Mouse (Mus musculus) stomach, embryonic 15.5 days (tissue): ENCODE data around the gene Wbp11. TPM values are rescaled to one million over a fixed set of nuclear protein-coding genes. Genes with fewer than 3 reads are reported as not detected.

Source experiments
- ATAC-seq: fragments of 200-750 bp; cut with Nextera tagmentation; 2 replicates; pipeline ENCODE4 v1.8.0; 2017; ENCODE audit warnings: low read depth, moderate number of reproducible peaks, moderate TSS enrichment; ENCODE audit not compliant: insufficient read depth, low FRiP score
- H3K27ac ChIP-seq: fragments of 300-500 bp; sonication (generic); 2 replicates; pipeline ENCODE4 v1.5.1; 2015; ENCODE audit warnings: mild to moderate bottlenecking, inconsistent platforms
- H3K27me3 ChIP-seq: fragments of 300-500 bp; sonication (generic); replicated peaks from 2 replicates; pipeline ENCODE4 v1.6.1; 2015; ENCODE audit warnings: inconsistent platforms
- H3K36me3 ChIP-seq: fragments of 300-500 bp; sonication (generic); 2 replicates; pipeline ENCODE4 v1.6.1; 2015; ENCODE audit warnings: inconsistent platforms
- H3K4me1 ChIP-seq: fragments of 300-500 bp; sonication (generic); 2 replicates; pipeline ENCODE4 v1.6.1; 2015; ENCODE audit warnings: inconsistent platforms
- H3K4me2 ChIP-seq: fragments of 300-500 bp; sonication (generic); 2 replicates; pipeline ENCODE4 v1.6.1; 2015; ENCODE audit warnings: mild to moderate bottlenecking, inconsistent platforms
- H3K4me3 ChIP-seq: fragments of 300-500 bp; sonication (generic); replicated peaks from 2 replicates; pipeline ENCODE4 v1.5.1; 2015; ENCODE audit warnings: inconsistent platforms
- H3K9ac ChIP-seq: fragments of 300-500 bp; sonication (generic); 2 replicates; pipeline ENCODE4 v1.6.1; 2015; ENCODE audit warnings: inconsistent platforms
- H3K9me3 ChIP-seq: fragments of 300-500 bp; sonication (generic); 2 replicates; pipeline ENCODE4 v1.6.1; 2016; ENCODE audit warnings: inconsistent platforms
- WGBS: fragments of 180-500 bp; shearing (Covaris S2); methylation state at CpG from one replicate; pipeline ENCODE4 v1.1.7; 2015; 5-methylcytosine and 5-hydroxymethylcytosine counted together
- polyA plus RNA-seq: library from polyadenylated mRNA; unstranded; fragments of >200 nt; fragmentation: Nextera tagmentation; extraction: Ambion mirVana; gene quantifications from 2 replicates; pipeline ENCODE4 v1.2.1, GENCODE M21; 2015

The Wbp11 gene
- 83.7 and 93.7 TPM in 2 replicates for polyA plus RNA-seq

DNA sequence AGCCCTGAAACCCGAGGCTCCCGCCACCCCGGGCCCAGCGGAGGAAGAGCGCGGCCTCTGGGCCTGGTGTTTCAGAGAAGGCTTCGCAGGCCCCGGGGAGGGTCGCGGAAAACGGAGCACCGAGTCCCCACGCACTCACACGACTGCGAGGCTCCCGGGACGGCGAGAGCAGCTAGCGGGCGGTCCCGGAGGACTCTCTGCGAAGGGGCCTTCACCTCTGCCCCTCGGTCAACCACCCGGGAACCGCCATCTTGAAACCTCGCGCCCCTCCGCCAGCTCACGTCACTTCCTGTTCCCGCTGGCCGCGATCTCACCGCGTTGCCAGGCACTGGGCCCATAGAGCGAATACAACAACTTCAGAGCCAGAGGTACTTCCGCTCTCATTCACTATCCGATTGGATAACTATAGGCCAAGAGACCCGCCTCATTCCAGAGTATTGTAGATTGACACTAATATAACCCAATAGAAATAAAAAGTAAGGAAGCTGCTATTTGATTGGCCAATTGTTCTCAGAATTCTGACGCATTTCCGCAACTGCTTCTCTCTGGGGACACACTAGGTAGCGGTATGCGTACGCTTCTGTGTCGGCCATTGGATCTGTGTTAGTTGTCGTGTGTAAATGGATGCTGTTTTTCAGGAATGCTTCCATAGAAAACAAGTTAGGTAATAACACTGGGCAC lies at the start of gene Wbp11:
TSS of gene Wbp11 (minus strand) at position 353 of the 681 bp plus-strand sequence.
- H3K4me1 ChIP-seq: no peaks in the 10 kb centered on the region
- H3K9ac ChIP-seq: peak within 1 kb of the TSS; percentile 99
- peaks cover 14% of the 10 kb centered on the region for H3K36me3 ChIP-seq
- H3K27ac ChIP-seq: peak within 1 kb of the TSS; percentile 75
- no peaks in the 10 kb centered on the region for H3K9me3 ChIP-seq
- no peaks in the 10 kb centered on the region for H3K27me3 ChIP-seq
- peak within 1 kb of the TSS; percentile 97 for H3K4me3 ChIP-seq
- peak within 1 kb of the TSS; percentile 64 for H3K4me2 ChIP-seq
- ATAC-seq: peak; percentile 100
- under 1% methylated on average over 45 of the region's 45 CpGs for WGBS

DNA sequence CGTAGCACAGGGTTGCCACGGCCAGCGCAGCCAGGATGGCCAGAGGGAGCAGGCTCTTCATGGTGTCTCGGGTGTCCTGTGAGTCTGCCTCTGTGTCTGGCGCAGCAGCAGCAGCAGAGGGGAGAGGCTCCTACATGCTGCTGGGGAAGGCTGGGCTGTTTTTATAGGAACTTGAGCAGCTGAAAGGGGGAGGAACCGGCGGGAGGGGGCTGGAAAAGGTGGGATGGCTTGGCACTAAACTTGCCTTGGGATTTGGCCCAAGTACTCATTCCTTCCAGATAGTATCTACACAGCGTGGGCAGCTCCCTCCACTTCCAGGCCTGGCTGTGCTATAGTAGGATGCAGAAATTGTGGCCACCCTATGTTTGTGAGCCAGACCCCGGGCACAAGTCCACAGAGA lies 47.6 kb upstream of the Wbp11 start, which contains the start of gene Mgp:
TSS of gene Mgp (minus strand) at position 154 of the 400 bp plus-strand sequence.
- no peaks in the 10 kb centered on the region for H3K27me3 ChIP-seq
- peak within 1 kb of the TSS; percentile 33 for H3K4me3 ChIP-seq
- H3K36me3 ChIP-seq: no peaks in the 10 kb centered on the region
- no peaks in the 10 kb centered on the region for H3K9me3 ChIP-seq
- H3K4me2 ChIP-seq: peak within 1 kb of the TSS; percentile 39
- no peak for ATAC-seq
- H3K4me1 ChIP-seq: no peaks in the 10 kb centered on the region
- H3K27ac ChIP-seq: peak within 1 kb of the TSS; percentile 37; the same call in 1 of the 2 replicates
- 32% methylated on average over 9 of the region's 9 CpGs for WGBS
- no peak within 1 kb of the TSS; the same call in 1 of the 2 replicates for H3K9ac ChIP-seq

DNA sequence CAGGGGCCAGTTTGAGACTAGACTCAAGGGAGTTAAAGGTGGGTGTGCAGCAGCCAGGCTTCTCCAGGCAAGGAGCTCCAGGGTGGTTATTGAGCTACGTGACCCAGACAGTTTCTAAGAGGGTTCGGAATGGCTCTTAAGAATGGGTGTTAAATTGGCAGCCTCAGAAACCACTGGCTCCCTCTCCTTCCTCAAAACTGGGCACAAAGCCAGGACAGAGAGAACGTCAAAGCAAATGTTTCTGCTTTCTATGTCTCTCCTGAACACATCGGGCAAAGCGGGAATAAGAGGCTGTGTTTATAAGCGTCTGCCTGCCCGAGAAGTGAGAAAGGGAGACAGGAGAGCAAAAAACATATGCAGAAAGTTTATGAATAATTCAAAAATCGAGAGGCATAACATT lies 46.6 kb upstream of the Wbp11 start:
- WGBS: 30% methylated on average over 8 of the region's 8 CpGs
- Histone ChIP-seq H3K4me3 (peak overlapping the region; percentile 18), H3K4me1 (no peaks in the 10 kb centered on the region), H3K4me2 (peak overlapping the region; percentile 33), H3K9me3 (no peaks in the 10 kb centered on the region), H3K27me3 (no peaks in the 10 kb centered on the region), H3K9ac (no peak overlapping the region), H3K36me3 (no peaks in the 10 kb centered on the region), H3K27ac (no peak overlapping the region)
- no peak for ATAC-seq

DNA sequence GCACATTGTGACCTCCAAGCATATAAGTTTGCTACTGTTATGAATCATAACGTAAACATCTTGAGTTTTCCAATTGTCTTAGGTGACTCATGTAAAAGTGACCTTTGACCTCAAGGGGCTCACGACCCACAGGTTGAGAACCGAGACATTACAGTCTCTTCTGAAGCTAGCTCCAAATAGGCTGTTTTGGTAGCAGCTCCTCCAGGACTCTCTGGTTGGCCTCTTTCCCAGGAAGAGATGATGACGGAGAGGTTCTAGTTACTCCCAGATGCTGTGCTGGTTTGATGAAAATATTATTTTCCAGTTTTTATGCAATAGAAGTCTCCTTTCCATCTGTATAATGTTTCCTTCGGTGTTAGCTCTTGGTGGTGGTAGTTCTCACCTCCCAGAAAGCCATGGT lies 40.9 kb upstream of the Wbp11 start:
- no peak overlapping the region for H3K27ac ChIP-seq
- no peak overlapping the region for H3K4me2 ChIP-seq
- peaks cover 8% of the 10 kb centered on the region for H3K4me1 ChIP-seq
- ATAC-seq: no peak
- H3K27me3 ChIP-seq: no peaks in the 10 kb centered on the region
- H3K36me3 ChIP-seq: no peaks in the 10 kb centered on the region
- H3K9me3 ChIP-seq: no peaks in the 10 kb centered on the region
- H3K4me3 ChIP-seq: no peak overlapping the region
- WGBS: 61% methylated on average over 5 of the region's 5 CpGs
- H3K9ac ChIP-seq: no peak overlapping the region

DNA sequence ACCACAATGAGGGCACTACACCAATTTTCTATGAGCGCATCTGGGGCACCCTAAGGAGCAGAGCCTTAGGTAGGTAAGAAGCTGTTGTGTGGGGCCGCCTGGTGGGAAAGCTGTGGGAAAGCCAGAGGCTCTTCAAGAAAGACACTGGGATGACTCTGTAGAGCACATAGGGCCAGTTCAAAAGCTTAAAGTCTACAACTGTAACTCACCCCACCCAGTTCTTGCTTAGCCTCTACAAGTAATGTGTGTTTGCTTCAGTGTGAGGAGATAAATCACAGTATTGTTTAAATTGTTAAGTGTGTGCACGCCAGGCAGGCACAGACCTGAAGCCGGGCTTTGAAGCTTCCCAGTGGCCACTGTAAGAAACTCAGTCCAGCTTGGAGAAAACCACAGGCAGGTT lies 38.1 kb upstream of the Wbp11 start:
- Histone ChIP-seq H3K36me3 (no peaks in the 10 kb centered on the region), H3K4me1 (peaks cover 8% of the 10 kb centered on the region), H3K4me3 (no peak overlapping the region), H3K27ac (peak overlapping the region; percentile 67; the same call in 1 of the 2 replicates), H3K9ac (no peak overlapping the region), H3K9me3 (no peaks in the 10 kb centered on the region), H3K27me3 (no peaks in the 10 kb centered on the region), H3K4me2 (no peak overlapping the region)
- no peak; the same call in 1 of the 2 replicates for ATAC-seq
- WGBS: 52% methylated on average over 4 of the region's 4 CpGs

DNA sequence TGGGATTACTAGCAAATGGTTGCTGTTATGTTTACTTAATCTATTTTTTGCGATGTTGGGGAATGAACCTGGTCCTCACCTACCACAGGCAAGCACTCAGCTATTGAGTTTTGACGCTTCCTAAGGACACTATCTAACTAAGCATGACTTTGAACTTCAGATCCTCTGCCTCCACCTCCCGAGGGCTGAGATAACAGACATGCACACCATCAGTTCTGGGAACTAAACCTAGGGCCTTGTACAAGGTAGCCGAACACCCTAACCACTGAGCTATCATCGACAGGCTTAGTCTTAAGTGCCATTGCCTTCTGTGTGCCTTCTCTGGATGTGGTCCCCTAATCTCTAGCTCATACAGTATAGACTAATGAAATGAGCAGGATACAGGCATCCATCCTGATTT lies 37.3 kb upstream of the Wbp11 start:
- H3K9me3 ChIP-seq: no peaks in the 10 kb centered on the region
- H3K4me3 ChIP-seq: no peak overlapping the region
- no peak overlapping the region for H3K4me2 ChIP-seq
- ATAC-seq: no peak
- H3K9ac ChIP-seq: no peak overlapping the region
- H3K4me1 ChIP-seq: peaks cover 8% of the 10 kb centered on the region
- H3K27ac ChIP-seq: no peak overlapping the region
- no peaks in the 10 kb centered on the region for H3K27me3 ChIP-seq
- WGBS: 85% methylated on average over 5 of the region's 5 CpGs
- no peaks in the 10 kb centered on the region for H3K36me3 ChIP-seq

DNA sequence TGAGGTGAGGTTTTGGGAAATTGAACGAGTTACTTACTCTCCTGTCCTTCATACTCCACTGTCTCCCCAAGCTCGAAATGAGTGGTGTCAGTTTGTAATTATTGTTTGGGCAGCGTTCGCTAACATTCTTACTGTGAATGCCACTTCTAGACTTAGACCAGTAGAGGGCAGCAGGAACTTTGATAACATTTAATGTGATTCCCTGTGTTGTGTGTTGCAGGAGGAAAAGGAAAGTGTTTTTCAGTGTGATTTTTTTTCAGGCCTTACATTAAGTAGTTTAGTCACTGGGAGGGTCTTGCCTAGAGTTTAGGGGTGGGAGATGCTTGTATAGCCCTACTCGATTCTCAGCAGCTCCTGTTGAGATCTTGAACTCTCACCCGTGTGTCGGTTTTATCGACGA lies 33.0 kb upstream of the Wbp11 start:
- Histone ChIP-seq H3K4me3 (no peak overlapping the region), H3K36me3 (no peaks in the 10 kb centered on the region), H3K27ac (0 out of 2 replicates have a peak overlapping the region, but pooled peaks have one; percentile 26), H3K4me1 (peaks cover 14% of the 10 kb centered on the region), H3K9me3 (no peaks in the 10 kb centered on the region), H3K9ac (no peak overlapping the region), H3K27me3 (no peaks in the 10 kb centered on the region), H3K4me2 (no peak overlapping the region)
- ATAC-seq: no peak
- 34% methylated on average over 9 of the region's 9 CpGs for WGBS

DNA sequence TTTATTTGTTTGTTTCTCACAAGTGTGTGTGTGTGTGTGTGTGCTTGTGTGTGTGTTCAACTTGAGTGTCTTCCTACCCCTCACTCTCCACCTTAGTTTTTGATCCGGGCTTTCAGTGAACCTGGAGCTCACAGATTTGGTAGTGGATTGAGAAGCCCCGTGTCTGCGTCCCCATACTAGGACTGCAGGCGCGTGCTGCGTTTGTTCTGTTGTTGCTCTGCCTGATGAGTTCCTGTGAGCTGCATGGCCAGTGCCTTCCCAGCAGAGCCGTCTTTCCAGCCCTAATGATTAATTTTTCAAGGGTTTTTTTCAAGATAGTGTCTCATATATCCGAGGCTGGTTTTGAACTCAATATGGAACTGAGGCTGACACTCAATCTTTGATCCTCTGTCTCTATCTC lies 30.4 kb upstream of the Wbp11 start:
- Histone ChIP-seq H3K27me3 (no peaks in the 10 kb centered on the region), H3K4me1 (peaks cover 18% of the 10 kb centered on the region), H3K36me3 (no peaks in the 10 kb centered on the region), H3K4me3 (no peak overlapping the region), H3K9me3 (no peaks in the 10 kb centered on the region), H3K9ac (no peak overlapping the region), H3K27ac (0 out of 2 replicates have a peak overlapping the region, but pooled peaks have one; percentile 84), H3K4me2 (no peak overlapping the region)
- WGBS: 55% methylated on average over 8 of the region's 8 CpGs
- no peak for ATAC-seq

DNA sequence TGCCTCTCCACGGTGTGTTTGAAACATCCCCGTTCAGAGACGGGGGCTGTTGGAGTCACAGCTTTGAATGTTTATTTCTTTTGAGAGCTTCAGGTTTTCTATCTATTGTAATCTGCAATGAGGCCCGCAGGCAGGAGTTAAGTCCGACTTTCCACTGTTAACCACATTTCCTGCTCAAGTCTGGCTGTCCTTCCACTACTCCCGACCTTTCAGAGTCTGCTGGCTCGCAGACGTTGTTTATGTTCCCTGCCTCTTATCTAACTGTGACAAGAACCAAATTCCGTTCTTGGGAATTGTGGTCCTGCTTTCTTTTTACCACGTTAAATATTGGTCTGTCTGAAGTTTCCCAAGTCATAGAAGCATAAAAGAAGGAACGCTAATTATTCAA lies 29.8 kb upstream of the Wbp11 start:
- peak overlapping the region; percentile 24; the same call in 1 of the 2 replicates for H3K4me3 ChIP-seq
- WGBS: 8% methylated on average over 11 of the region's 11 CpGs
- peak overlapping the region; percentile 84 for H3K27ac ChIP-seq
- H3K4me2 ChIP-seq: peak overlapping the region; percentile 45
- H3K36me3 ChIP-seq: no peaks in the 10 kb centered on the region
- H3K27me3 ChIP-seq: no peaks in the 10 kb centered on the region
- H3K9ac ChIP-seq: no peak overlapping the region
- H3K4me1 ChIP-seq: peaks cover 18% of the 10 kb centered on the region
- ATAC-seq: peak; percentile 54; the same call in 1 of the 2 replicates
- H3K9me3 ChIP-seq: no peaks in the 10 kb centered on the region

DNA sequence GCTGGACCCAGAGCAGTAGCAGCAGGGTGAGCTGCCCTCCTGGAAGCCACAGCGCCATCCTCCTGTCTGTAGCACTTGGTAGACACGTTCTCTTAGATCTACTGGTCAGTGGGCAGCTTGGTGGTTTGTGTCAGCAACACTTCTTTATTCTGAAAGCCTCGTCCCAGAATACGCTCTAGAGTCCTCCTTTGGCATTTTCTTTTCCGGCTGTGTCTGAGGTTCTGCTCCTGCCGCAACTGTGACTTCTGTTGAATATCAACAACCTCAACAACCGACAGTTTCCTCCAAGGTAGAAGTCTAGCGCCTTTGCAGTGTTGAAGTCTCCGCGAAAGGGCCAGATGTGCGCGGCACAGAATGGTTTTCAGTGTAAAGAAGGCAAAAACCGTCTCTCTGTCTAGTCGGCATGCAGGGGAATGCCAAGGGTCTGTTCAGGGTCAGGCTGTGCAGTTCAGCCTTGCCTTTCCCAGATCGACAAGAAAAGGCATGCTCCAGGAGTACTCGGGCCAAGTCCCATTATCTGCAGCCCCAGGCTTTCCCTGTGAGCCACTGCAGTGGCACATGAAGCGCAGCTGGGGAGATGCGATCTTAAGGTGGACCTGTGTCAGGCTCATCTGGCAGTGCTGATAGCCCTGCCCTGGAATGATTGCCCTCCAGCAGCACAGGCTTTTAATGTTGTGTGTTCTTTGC lies 29.3 kb upstream of the Wbp11 start, which contains the start of gene Art4:
TSS of gene Art4 (minus strand) at position 548 of the 687 bp plus-strand sequence.
- peak within 1 kb of the TSS; percentile 84 for H3K27ac ChIP-seq
- peak within 1 kb of the TSS; percentile 24 for H3K4me3 ChIP-seq
- peaks cover 18% of the 10 kb centered on the region for H3K4me1 ChIP-seq
- no peaks in the 10 kb centered on the region for H3K27me3 ChIP-seq
- H3K4me2 ChIP-seq: peak within 1 kb of the TSS; percentile 45
- no peaks in the 10 kb centered on the region for H3K9me3 ChIP-seq
- H3K36me3 ChIP-seq: no peaks in the 10 kb centered on the region
- ATAC-seq: peak; percentile 96
- 37% methylated on average over 18 of the region's 18 CpGs for whole genome bisulfite sequencing
- no peak within 1 kb of the TSS for H3K9ac ChIP-seq

DNA sequence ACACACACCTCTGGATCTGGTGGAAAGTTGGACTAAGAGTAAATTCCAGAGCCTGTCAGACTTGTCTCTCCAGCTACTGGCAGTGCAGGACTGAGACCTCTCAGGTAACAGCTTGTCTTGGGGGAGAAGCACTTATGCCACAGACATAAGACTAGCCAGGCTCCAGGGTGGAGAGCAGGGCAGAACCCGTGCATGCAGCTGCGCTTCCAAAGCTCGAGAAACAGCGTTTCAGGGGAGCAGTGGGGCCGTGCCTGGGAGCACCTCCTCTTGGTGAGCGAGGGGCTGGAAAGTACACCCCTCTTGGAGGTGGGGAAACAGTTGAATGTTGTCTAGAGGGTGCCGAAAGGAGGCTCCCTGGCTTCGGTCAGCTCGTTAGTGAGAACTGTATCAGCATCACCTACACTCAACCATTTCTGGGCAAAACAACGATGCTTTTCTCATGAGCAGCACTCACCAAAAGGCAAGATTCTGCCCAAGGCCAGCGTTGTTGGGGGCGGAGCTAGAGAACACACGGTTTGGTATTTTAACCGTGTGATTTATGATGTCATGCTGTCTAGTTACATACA lies 28.1 kb upstream of the Wbp11 start:
- H3K4me3 ChIP-seq: peak overlapping the region; percentile 30
- 0 out of 2 replicates have a peak overlapping the region, but pooled peaks have one; percentile 7 for H3K9ac ChIP-seq
- ATAC-seq: peak; percentile 6; the same call in 1 of the 2 replicates

DNA sequence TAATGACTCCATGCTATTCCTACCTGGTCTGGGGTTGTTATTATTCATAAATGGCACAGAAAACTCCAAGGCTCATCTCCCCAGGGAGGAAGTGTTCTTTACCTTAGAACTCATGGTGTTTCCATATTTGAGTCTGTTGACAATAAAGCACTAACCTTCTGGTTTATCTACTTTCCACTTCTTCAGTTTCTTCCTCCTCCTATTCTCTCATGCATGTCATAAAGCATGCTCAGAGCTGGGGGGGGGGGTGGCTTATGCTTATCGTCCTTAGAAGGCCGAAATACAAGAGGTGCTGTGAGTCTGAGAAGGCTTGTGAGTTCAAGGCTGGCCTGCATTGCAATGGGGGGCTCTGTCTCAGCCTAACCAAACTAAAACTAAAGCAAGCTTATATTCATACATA lies 27.1 kb upstream of the Wbp11 start:
- Histone ChIP-seq H3K4me3 (no peak overlapping the region), H3K27me3 (no peaks in the 10 kb centered on the region), H3K4me2 (no peak overlapping the region), H3K27ac (peak overlapping the region; percentile 88), H3K36me3 (no peaks in the 10 kb centered on the region), H3K4me1 (peaks cover 18% of the 10 kb centered on the region), H3K9me3 (no peaks in the 10 kb centered on the region), H3K9ac (no peak overlapping the region)
- 71% methylated on average over 2 of the region's 2 CpGs for WGBS
- ATAC-seq: no peak

More for the DNA sequence above, 28.1 kb upstream of the Wbp11 start:
- Histone ChIP-seq H3K4me1 (peaks cover 18% of the 10 kb centered on the region), H3K27me3 (no peaks in the 10 kb centered on the region), H3K27ac (peak overlapping the region; percentile 88), H3K36me3 (no peaks in the 10 kb centered on the region), H3K4me2 (peak overlapping the region; percentile 38), H3K9me3 (no peaks in the 10 kb centered on the region)
- WGBS: 37% methylated on average over 14 of the region's 14 CpGs
